Mouse (Mus musculus): ENCODE data around the gene Il17a. TPM values are rescaled to one million over a fixed set of nuclear protein-coding genes. Genes with fewer than 3 reads are reported as not detected.
A peak's percentile ranks its signal among the peaks of the same experiment; 100 is the strongest.
"Not testable (repeated sequence)": the region's sequence is repeated elsewhere in the genome, so short reads cannot be mapped to it uniquely, and the experiment has no call there.

The Il17a gene
- not detected for total RNA-seq (2021)
- long read RNA-seq, experiment 1 = 0 reads
- long read RNA-seq, experiment 2 = 0 reads

- no peak for DNase-seq
Observed at GRCm38 (mm10) chr1:20730903-20731302, at the start of gene Il17a. Il17a (plus strand) TSS chr1:20730905.

- DNase-seq = no peak
Observed at GRCm38 (mm10) chr1:20682849-20683248, 47.9 kb upstream of the Il17a start.

GRCm38 (mm10) chr1:20683386-20683785 lies 47.3 kb upstream of the Il17a start:
- DNase-seq = no peak

- no peak for DNase-seq
Observed at GRCm38 (mm10) chr1:20683853-20684252, 46.9 kb upstream of the Il17a start.

- no peak for DNase-seq
Observed at GRCm38 (mm10) chr1:20684403-20684802, 46.3 kb upstream of the Il17a start.

GRCm38 (mm10) chr1:20685393-20685792 lies 45.3 kb upstream of the Il17a start:
- no peak for DNase-seq

- DNase-seq = no peak
Observed at GRCm38 (mm10) chr1:20685907-20686306, 44.8 kb upstream of the Il17a start.

GRCm38 (mm10) chr1:20691336-20691735 lies 39.4 kb upstream of the Il17a start:
- no peak for DNase-seq

GRCm38 (mm10) chr1:20693634-20694313 lies 36.9 kb upstream of the Il17a start:
- no peak for DNase-seq

- DNase-seq = peak in 1 of 2 experiments; percentile 1
Observed at GRCm38 (mm10) chr1:20700011-20700410, 30.7 kb upstream of the Il17a start.

GRCm38 (mm10) chr1:20736572-20736971 lies 5.9 kb downstream of the Il17a start:
- no peak for DNase-seq

GRCm38 (mm10) chr1:20738483-20738882 lies 7.8 kb downstream of the Il17a start:
- no peak for DNase-seq

GRCm38 (mm10) chr1:20740496-20740998 lies 9.8 kb downstream of the Il17a start:
- DNase-seq = no peak

- DNase-seq = no peak
Observed at GRCm38 (mm10) chr1:20754439-20754838, 23.7 kb downstream of the Il17a start.

GRCm38 (mm10) chr1:20757586-20757985 lies 26.9 kb downstream of the Il17a start:
- DNase-seq = peak; percentile 24 to 50

- DNase-seq = peak; percentile 5 to 15
Observed at GRCm38 (mm10) chr1:20759799-20760198, 29.1 kb downstream of the Il17a start.

GRCm38 (mm10) chr1:20760331-20760730 lies 29.6 kb downstream of the Il17a start:
- DNase-seq = no peak

GRCm38 (mm10) chr1:20761411-20761810 lies 30.7 kb downstream of the Il17a start:
- DNase-seq = no peak

- no peak for DNase-seq
Observed at GRCm38 (mm10) chr1:20766526-20766925, 35.8 kb downstream of the Il17a start.

- DNase-seq = not testable (repeated sequence)
Observed at GRCm38 (mm10) chr1:20774026-20774730, 43.5 kb downstream of the Il17a start.

- DNase-seq = no peak
Observed at GRCm38 (mm10) chr1:20778366-20778765, 47.7 kb downstream of the Il17a start.
